Mouse (Mus musculus) mouse trophoblast stem cell (cell line): ENCODE measurements around the gene Gnai2.
"Not testable (repeated sequence)": the region's sequence is repeated elsewhere in the genome, so short reads cannot be mapped to it uniquely, and the experiment has no call there.

Experiments used
- in situ Hi-C, 2 experiments: fragments of 300-500 bp; cut with MseI, MboI; formaldehyde crosslinking; loops; 2 replicates in 1 of 2; 3 replicates in 1 of 2; pipeline ENCODE4 v1.15.1; 2025

Gene Gnai2

DNA sequence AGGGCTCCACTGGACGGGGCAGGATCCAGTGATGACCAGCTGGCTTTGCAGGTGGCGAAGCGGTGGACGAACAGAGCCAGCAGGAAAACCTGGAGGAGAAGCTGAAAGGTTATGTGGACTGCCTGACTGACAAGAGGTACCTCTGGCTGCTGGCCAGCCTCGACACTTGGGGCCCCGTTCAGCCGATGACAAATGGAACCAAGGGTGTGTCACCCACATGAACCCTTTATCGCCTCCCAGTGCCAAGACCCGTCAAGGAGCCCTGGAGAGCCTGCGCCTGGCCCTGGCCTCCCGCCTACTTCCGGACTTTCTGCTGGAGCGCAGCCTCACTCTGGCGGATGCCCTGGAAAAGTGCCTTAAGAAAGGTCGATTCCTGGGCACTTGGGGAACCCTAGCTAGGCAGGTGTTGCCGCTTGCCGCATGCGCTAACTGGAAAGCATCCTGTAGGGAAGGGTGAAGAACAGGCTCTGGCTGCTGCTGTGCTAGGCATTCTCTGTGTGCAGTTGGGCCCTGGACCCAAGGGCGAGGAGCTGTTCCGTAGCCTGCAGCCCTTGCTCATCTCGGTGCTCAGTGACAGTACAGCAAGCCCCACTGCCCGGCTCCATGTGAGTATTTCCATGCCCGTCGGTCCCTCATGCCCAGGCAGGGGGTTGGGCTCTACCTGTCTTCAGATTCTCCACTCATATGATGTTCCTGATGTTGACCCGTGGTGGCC, 45.0 kb downstream of the Gnai2 start:
- in situ Hi-C loops: no loop called here

DNA sequence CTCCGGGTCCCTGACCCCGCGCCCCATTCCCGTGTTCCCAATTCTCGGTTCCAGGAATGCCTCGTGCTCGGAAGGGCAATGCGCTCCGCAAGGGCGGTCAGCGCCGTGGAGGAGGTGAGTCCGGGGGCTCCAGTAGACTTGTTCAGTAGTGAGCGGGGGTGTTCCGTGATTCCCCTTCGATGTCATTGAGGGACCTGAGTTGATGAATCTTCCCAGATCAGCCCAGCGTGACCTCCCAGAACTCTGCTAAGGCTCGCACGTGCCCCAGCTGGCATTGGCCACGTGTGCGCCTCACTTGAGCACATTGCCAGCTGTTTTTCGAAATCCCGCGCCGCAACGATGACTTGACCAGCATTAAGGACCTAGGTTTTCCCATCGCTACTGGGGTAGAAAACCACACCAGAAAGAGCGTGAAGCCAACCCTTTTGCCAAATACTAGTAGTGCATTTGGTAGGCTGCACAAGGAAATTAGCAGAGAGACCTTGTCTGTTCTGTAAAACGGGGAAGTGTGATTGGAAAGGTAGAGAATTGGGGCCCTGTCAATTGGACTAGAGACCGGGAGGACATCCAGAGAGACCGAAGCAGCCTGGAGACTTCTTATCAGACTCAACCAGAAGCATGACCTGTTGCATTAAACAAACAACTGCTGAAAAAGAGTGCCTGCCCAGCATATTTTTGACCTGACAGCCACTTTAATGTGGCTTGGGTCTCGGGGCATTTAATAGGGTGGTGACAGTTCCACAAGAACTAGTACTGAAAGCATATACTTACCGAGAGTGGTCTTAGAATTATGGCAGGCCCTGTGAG, 47.1 kb downstream of the Gnai2 start:
- in situ Hi-C loops: no loop called here

DNA sequence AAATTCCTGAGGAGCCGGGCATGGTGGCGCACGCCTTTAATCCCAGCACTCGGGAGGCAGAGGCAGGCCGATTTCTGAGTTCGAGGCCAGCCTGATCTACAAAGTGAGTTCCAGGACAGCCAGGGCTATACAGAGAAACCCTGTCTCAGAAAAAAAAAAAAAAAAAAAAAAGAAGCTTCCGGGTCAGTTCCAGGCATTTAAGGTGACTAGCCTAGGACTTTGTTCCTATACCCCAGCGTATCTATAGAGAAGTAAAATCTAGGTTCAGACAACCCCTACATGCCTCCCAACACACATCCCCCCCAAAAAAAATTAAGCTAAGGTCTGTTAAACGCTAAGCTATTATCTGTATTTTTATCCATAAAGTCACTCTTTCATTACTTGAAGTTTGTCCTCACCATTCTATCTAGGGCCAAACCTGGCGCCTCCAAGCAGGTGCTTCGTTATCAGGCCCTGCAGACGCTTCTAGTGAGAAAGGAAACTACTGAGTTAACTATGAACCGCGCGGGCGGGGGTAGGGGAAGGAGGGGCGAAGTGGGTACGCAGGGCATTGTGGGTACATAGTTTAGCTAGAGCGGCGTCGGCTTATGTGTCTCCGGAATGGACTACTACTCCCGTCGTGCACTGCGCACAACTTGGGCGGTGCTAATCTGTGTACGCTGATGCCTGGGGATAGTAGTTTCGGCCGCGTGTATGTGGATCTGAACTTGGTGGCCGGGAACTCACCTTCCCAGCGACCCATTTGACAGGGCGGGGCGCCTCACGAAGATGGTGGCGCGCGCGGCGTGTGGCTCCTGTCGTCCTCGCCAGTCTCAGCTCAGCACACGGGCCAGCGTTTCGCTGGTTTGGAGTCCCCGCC, 48.0 kb downstream of the Gnai2 start, which contains the start of gene Ifrd2:
Ifrd2 (plus strand) TSS at position 669 of the 859 bp plus-strand sequence.
- in situ Hi-C loops: no loop called here

DNA sequence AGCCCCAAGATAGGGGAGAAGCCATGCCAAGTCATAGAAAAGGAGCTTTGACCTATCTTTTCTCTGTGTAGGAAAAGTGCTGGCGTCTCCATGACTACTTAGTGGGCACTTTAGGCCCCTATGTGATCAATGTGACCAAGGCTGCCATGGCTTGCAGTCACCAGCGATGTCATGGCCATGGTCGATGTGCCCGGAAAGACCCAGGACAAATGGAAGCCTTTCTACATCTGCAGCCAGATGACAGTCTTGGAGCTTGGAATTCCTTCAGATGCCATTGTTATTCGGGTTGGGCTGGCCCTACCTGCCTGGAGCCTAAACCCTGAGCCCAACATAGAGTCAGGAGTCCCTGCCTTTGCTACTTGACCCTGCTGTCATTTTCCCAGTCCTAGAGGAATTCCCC, 48.7 kb downstream of the Gnai2 start:
- in situ Hi-C loops: no loop called here

DNA sequence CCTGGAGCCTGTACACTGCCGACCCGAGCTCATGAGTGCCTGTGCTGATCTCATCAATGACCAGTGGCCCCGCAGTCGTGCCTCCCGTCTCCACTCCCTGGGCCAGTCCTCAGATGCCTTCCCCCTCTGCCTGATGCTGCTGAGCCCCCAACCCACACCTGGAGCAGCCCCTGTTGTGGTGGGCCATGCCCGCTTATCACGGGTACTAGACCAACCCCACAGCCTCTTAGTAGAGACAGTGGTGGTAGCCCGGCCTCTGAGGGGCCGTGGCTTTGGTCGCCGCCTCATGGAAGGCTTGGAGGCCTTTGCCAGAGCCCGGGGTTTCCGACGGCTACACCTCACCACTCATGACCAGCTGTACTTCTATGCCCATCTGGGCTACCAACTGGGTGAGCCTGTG, 52.0 kb downstream of the Gnai2 start:
- in situ Hi-C loops: no loop called here

DNA sequence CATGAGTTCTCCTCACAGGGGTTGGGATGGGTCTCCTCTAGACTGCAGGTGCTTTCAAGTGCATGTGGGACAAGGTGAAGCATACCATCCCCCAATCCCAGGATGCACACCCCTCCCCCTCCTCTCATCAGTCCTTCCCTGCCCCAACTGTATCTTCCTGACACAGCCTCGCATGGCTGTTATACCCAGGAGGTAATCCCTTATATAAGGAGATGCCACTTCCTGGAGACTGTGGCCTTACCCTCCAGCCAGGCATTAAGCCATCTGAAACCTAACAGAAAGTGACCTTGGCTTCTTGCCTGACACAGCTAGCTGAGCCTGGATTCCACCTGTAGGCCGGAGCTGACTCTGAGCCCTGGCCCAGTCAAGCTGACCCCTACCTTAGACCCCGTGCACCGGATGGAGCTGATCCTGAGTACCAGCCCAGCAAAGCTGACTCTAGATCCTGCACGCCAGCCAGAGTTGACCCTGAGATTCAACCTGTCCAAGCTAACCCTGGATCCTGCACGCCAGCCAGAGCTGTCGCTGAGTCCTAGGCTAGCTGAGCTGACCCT, 52.6 kb downstream of the Gnai2 start:
- in situ Hi-C loops: no loop called here

DNA sequence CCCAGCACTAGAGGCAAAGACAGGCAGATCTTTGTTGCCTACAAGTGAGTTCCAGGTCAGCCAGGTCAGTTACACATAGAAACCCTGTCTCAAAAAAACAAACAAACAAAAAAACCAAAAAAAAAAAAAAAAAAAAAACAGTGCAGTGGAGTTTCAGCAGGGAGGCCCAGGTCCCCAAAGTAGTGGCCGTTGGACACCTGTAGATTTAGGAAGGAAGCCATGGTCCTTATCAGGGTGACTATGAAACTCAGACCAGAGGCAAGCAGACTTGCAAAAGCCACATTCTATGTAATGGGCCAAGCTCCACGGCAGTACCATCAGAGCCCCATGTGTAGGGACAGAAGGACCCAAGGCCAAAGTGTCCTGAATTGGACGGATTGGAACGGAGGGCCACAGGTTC, 53.6 kb downstream of the Gnai2 start:
- in situ Hi-C loops: no loop called here

DNA sequence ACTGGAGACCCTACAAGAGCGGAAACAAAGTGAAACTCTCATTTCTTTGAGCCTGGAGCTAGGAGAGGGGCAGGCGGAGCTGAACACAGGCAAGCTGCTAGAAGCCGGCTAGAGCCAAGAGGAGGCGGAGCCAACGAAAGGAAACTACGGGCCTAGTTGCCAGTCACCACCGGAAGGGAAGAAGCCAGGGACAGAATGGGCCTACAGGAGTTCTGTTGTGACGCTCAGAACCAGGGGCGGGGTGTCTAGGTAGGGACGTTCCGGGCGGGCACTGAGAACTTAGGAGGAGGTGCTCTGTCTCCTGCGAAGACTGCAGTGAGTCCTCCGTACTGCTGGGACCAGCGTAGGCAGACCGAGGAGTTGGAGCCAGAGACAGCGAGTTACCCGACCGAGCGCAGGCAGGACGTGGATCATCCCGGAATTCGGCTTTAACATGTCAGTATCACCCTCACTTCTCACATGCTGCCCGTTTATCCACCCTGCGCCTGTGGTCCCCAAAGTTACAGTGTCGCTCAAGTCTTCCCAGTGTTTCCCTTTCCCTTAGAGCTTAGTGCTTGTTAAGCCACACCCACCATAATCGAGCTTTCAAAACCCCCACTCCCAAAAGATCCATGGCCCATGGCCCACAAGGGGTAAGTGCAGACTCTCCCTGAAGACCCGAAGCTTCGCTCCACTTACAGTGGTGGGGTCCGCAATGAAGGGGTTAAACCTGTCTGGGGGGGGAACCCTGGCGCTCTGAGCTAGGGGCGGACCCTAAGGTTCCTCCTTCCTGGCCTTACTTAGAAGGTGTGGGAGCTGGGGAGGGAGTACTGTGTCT, 54.5 kb downstream of the Gnai2 start, which contains the start of gene Hyal3:
Hyal3 (plus strand) TSS at position 318 of the 817 bp plus-strand sequence.
- in situ Hi-C loops: no loop called here

DNA sequence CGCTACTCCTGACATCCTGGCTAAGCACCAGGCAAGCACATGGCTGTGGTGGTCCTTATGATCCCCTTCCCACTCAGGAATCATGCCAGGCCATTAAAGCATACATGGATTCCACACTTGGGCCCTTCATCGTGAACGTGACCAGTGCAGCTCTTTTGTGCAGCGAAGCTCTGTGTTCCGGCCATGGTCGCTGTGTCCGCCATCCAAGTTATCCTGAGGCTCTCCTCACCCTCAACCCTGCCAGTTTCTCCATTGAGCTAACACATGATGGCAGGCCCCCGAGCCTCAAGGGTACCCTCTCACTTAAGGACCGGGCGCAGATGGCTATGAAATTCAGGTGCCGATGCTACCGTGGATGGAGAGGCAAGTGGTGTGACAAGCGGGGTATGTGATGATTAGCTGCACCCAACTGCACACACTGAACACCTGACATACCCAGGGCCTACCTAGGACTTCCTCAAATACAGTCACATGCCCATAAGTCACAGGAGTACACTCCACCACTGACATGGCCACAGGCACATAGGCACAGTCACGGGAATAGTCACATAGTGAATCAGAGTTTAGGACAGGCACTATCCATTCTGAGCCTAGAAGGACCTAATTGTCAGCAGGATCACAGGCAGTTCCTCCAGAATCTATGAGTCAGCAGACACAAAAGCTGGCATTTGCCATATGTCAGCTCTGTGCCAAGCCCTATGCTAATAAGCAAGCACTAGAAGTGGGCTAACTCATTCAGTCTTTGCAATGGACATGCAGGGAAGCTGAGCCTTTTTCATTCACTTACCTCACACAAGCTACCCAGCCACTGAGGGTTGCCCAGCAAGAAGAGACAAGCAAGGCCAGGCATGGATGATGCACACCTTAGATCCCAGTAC, 55.9 kb downstream of the Gnai2 start:
- in situ Hi-C loops: no loop called here

DNA sequence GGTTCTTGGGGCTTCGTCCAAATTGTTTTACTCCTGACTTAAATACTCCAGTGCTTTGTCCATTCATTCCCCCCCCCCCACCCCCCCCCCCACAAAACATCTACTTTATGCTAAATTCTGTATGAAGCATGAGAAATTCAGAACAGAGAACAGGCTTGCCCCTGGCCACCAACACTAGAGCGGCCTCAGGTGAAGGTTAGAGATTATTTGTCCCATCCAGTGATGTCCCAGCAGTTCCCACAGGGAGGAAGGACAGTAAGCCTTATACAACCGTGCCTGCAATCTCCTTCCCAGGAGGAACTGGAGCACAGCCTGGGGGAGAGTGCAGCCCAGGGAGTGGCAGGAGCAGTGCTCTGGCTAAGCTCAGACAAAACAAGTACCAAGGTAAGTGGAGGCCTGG, 56.6 kb downstream of the Gnai2 start, which contains the start of gene Naa80:
Naa80 (plus strand) TSS at position 301 of the 400 bp plus-strand sequence.
- in situ Hi-C loops: no loop called here

DNA sequence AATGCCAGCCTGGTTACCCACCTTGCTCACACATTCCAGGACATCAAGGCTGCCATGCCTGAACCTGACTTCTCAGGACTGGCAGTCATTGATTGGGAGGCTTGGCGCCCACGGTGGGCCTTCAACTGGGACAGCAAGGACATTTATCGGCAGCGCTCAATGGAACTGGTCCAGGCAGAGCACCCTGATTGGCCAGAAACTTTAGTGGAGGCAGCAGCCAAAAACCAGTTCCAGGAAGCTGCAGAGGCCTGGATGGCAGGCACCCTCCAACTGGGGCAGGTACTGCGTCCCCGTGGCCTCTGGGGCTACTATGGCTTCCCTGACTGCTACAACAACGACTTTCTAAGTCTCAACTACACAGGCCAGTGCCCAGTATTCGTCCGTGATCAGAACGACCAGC, 57.3 kb downstream of the Gnai2 start:
- in situ Hi-C loops: no loop called here

DNA sequence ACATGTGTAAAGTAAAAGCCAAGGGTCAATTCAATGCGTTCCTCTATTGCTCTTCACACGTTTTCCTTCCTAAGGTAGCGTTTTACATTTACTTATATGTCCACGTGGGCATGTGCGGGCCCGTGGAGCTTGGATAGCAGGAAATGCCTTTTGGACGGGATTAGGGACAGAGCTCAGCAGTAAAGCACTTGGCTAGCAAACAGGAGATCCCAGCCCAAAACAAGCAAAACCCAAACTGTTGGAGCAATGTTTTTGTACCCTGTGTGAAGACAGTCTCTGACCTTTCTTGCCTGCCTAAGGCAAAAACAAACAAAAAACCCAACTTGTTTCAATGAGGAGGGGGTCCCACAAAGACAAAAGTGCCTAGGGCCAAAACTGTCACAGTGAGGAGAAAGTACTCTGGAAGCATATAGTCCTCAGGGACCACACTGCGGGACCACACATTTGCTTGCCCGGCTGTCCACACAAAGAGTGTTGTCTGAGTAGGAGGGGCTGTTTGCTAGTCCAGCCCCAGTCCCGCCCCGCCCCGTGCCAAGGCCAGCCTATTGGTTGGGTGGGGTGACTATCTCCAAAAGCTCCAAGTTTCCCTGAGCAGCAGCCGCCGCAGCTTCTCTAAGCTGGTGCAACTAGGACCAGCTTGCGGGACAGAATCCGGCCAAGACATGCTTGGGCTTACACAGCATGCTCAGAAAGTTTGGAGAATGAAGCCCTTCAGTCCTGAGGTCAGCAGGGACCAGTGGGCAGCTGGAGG, 58.6 kb downstream of the Gnai2 start, which contains the start of gene Hyal1:
Hyal1 (plus strand) TSS at position 571 of the 751 bp plus-strand sequence.
- in situ Hi-C loops: no loop called here

DNA sequence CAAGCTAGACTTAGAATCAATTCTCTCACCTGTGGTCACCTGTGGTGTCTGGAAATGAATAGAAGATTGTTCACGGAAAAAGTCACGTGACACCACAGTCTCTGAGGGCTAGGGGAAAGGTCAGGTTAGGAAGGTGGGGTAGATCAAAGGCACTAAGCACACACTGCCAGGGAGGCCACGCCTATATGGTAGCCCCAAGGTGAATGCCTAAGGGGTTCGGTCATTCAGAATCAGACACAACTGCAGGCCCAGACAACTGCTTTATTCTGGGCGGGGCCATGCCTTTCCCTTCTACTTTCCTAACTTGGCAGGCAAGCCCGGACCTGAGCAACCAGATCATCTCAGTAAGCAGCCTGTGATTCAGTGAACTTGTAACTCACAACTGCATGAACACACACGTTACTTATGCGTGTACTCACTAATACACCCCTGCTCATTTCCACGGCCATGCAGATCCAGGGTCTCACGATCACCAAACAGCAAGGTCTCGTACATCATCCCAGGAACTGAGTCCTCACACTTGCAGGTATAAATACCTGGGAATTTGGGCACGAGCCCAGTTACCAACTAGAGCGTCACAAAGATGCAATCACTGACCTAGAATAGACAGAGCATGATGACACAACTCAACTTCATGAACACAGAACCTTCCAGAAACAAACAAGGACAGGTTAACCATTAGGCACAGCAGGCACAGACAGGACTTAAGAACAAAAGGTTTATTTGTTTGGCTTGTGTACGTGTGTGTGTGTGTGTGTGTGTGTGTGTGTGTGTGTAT, 59.4 kb downstream of the Gnai2 start:
- in situ Hi-C loops: no loop called here

DNA sequence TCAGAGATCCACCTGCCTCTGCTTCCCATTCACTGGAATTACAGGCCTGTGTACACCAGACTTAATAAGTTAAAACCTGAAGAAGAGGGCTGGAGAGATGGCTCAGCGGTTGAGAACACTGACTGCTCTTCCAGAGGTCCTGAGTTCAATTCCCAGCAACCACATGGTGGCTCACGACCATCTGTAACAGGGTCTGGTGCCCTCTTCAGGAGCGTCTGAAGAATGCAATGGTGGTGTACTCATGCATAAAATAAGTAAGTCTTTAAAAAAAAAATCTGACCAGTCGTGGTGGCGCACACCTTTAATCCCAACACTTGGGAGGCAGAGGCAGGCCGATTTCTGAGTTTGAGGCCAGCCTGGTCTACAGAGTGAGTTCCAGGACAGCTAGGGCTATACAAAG, 61.4 kb downstream of the Gnai2 start:
- in situ Hi-C loops: not testable (repeated sequence)

DNA sequence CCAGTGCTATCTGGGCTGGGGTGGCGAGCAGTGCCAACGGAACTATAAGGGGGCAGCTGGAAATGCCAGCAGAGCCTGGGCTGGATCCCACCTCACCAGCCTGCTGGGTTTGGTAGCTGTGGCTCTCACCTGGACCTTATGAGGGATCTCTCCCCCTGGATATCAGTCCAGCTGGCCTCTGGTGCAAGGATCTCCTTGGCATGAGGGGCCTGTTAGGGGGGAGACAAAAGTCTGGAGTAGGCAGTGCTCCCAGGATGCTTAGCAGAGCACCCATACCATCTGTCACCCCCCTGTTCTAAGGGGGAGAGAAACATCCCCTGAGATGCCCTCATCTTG, 62.9 kb downstream of the Gnai2 start:
- in situ Hi-C loops: no loop called here

DNA sequence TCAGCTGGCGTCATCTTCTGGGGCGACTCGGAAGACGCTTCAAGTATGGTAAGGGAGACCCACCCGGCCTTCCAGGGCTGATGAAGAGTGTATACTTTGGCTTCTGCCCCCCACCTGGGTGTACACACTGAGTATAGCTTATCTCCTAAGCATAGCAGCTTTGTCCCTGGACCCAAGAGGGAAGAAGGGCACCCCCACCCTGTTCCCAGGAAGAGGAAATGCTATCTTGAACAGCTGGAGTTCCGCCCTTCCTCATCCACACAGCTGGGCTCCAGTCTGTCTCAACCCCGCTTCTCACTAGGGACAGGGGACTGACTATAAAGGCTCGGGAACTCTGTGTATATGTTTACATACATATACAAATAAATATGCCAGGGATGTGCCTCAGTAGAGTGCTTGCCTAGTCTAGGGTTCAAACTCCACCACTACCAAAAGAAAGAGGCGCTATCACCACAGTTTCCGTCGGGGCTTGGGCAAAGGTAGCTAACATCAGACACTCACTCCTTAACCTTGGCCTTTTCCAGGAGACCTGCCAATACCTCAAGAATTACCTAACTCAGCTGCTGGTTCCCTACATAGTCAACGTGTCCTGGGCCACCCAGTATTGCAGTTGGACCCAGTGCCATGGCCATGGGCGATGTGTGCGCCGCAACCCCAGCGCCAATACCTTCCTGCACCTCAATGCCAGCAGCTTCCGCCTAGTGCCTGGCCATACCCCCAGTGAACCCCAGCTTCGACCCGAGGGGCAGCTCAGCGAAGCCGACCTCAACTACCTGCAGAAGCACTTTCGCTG, 63.4 kb downstream of the Gnai2 start:
- in situ Hi-C loops: no loop called here

DNA sequence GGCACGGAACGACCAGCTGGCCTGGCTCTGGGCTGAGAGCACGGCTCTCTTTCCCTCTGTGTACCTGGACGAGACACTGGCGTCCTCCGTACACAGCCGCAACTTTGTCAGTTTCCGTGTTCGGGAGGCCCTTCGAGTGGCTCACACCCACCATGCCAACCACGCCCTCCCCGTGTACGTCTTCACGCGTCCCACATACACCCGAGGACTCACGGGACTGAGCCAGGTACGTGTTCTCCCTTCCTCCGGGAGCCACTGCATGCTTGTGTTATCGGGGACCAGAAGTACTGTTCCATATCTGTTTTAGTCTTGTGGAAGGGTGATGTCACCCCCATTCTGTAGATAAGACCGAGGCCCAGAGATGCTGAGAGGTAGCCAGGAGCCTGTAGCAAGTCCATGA, 64.3 kb downstream of the Gnai2 start:
- in situ Hi-C loops: no loop called here

DNA sequence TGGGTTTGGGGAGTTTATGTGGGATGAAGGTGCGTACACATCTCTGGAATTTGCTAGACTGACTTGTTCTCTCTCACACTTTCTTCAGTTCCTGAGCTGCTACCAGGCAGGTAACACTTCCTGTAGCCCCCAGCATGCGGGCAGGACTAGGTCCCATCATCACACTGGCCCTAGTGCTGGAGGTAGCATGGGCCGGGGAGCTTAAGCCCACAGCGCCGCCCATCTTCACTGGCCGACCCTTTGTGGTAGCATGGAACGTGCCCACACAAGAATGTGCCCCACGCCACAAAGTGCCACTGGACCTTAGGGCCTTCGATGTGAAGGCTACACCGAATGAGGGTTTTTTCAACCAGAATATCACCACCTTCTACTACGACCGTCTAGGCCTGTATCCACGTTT, 65.2 kb downstream of the Gnai2 start:
- in situ Hi-C loops: no loop called here
